Mouse (Mus musculus): ENCODE measurements at regions not wholly inside any gene's neighbourhood (a gene's known extent, or its start where the extent isn't known, plus 50 kb on each side); places are given as distances from the start of the nearest gene placed in this dataset.

DNA sequence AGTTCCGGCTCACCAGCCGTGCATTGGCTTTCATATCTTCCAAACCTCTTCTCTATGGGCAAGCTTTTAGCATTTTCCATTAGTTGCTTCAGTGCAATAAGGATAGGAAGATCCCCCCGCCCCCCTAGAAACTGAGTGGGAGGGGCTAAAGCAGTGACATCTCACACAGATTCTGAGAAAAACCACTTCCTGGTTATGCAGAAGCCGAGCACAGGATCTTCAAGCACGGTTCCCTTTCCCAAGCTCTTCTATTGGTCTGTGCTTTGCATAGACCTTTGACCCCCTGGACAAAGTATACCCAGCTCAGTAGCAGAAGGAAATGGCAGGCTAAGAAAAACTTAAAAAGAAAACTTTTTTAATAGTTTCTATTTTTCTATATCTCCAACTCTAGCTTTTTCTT, 86.1 kb upstream of the Cep162 start:
- no peak for DNase-seq (ENCODE audit: low read depth)

DNA sequence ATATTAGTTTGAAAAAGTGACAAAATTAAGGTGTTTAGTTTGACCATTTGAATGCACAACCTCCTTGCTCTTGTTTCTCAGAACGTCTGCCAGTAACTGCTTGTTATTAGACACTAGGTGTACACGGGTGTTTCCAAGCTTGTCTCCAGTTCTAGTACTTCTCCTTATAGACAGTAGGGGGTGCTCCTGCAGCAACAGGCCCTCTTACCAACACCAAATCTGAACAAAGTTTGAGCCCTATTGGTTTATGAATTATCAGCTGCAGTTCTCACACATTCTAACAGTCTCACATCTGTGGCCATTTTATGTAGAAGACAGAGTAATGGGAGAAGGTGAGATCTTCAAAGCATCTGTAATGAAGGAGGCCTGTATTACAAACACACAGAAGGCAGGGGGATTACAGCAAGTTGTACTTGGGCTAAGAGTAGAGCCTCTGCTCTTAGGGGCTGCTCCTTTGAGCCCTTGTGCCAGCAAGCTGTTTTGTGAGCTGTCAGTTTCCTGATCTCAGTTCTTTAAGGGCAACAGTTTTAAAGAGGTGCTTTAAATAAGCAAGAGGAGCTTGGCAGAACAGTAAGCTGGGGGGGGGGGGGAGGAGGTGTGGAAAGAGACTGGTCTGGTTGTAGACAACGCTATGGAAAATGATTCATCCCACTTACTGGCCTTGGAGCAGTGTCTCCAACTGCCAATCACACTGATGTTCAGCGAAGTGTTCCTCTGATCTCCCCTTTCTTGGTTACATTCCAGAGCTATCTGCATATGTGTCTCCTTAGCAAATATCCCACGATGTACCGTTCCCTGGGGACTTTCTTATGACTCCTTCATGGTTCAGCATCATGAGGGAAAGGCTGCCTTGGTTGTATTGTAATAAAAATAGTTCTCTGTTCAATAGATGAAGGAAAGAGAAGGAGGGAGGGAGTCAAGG, 71.3 kb upstream of the Cep162 start:
- no peak for DNase-seq (ENCODE audit: low read depth)

DNA sequence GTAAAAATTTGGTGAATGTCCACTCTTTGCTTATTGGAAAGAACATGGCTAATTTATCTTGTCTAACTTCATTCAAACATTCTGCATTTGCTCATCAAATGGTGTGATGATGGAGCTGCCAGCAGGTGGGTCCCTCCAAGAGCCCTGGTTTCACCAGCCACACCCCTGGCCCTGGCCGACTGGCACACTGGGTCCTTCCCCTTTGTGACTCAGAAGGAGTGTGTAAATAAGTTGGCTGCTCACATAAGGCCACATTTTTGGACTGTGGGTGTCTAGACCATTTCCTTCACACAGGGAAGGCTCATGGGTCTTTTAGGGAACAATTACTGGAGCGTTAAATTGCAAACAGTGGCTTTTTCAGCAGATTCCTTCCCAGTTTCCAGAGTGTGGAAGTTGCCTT, 68.4 kb upstream of the Cep162 start:
- DNase-seq (ENCODE audit: low read depth): no peak

DNA sequence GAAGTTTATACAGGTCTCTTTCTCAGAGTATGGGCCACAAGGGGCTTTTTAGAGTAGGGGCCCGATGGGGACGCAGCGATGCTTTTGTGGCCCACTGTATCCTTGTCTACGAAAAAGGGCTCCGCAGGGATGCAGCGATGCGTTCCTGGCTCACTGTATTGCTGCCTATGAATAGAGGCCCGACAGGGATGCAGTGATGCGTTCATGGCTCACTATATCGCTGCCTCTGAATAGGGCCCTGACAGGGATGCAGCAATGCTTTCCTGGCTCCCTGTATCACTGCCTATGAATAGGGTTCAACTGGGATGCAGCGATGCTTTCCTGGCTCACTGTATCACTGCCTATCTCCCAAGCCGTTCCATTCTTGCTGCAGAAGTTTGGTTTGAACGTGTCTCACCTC, 65.4 kb upstream of the Cep162 start:
- no peak for DNase-seq (ENCODE audit: low read depth)

DNA sequence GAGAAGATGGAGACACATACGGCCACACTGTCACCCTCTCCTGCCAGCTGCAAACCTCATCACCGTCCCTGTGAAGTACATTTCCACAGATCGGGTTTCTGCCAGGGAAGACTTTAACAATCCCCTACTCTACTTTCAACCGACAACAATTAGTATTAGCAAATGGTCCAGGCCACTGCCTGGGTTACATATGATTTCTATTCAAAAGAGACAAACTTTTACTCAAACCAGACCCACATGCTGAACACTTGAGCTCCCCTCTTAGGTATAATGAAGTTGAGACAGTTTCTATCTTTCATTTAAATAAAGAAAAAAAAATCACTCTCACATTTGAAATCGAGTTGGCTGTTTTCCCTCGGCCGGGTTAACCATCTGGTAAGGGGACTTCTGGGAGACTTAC, 63.4 kb upstream of the Cep162 start:
- DNase-seq (ENCODE audit: low read depth): no peak

DNA sequence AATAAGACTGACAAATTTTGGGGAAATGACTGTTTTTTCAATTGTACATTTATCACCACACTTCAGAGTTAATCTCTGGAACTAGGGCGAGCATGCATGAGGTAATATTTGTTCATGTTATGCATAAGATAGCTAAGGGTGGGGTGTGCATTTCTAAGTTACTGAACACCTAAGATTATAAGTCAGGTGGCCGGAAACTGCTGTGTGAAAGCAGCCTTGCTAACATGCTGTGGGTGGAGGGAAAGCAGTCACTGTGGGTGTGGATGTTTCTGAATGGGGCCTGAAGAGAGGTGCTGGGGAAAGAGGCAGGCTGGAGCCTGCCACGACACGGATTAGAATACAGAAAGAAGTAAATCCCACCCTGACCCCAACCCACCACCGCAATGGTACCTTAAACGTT, 54.8 kb upstream of the Cep162 start:
- DNase-seq (ENCODE audit: low read depth): no peak
